Mouse (Mus musculus) embryonic facial prominence, embryonic 10.5 days (tissue): ENCODE data around the gene Dcaf7. TPM values are rescaled to one million over a fixed set of nuclear protein-coding genes. Genes with fewer than 3 reads are reported as not detected.
"Not testable (repeated sequence)": the region's sequence is repeated elsewhere in the genome, so short reads cannot be mapped to it uniquely, and the experiment has no call there.

Experiments used
- DNase-seq: peaks from one replicate; pipeline ENCODE4 v3.0.0-alpha.2; 2017; ENCODE audit warnings: low spot score
- H3K27ac ChIP-seq: fragments of 300-500 bp; sonication (generic); replicated peaks from 2 replicates; pipeline ENCODE4 v1.5.1; 2016; ENCODE audit warnings: mild to moderate bottlenecking
- H3K27me3 ChIP-seq: fragments of 300-500 bp; sonication (generic); replicated peaks from 2 replicates; pipeline ENCODE4 v1.6.1; 2016; ENCODE audit warnings: low read depth, mild to moderate bottlenecking; ENCODE audit not compliant: poor library complexity, severe bottlenecking
- H3K36me3 ChIP-seq: fragments of 300-500 bp; sonication (generic); replicated peaks from 2 replicates; pipeline ENCODE4 v1.6.1; 2016; ENCODE audit warnings: mild to moderate bottlenecking, moderate library complexity
- H3K4me1 ChIP-seq: fragments of 300-500 bp; sonication (generic); 2 replicates; pipeline ENCODE4 v1.6.1; 2016
- H3K4me3 ChIP-seq: fragments of 300-500 bp; sonication (generic); 2 replicates; pipeline ENCODE4 v1.5.1; 2016; ENCODE audit warnings: mild to moderate bottlenecking, moderate library complexity
- H3K9me3 ChIP-seq: fragments of 300-500 bp; sonication (generic); 2 replicates; pipeline ENCODE4 v1.6.1; 2016; ENCODE audit warnings: mild to moderate bottlenecking
- WGBS: fragments of 180-500 bp; shearing (Covaris S2); methylation state at CpG from one replicate; pipeline ENCODE4 v1.1.7; 2016; 5-methylcytosine and 5-hydroxymethylcytosine counted together
- polyA plus RNA-seq: library from polyadenylated mRNA; unstranded; fragments of >200 nt; fragmentation: Nextera tagmentation; extraction: Ambion mirVana; gene quantifications from 2 replicates; pipeline ENCODE4 v1.2.1, GENCODE M21; 2016

The Dcaf7 gene
- polyA plus RNA-seq, 1 experiment from 2014 or later = 91.2 TPM

DNA sequence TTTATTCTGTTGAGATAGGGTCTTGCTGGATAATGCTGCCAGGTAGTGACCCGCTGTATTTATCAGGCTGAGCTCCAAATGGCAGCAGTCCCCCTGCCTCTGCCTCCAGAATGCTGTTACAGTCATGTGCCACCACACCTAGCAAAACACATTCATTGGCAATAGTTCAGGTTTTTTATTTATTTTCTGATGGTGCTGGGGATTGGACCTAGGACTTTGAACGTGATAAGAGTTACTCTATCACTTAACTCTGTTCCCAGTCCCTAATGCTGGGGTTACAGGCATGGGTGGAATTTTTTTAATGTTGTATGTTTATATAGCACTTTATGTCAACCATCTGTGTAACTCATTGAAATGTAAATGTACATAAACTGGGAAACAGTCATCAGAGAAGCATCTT lies 17.2 kb downstream of the Dcaf7 start:
- Histone ChIP-seq H3K9me3 (no peaks in the 10 kb centered on the region), H3K27me3 (no peaks in the 10 kb centered on the region), H3K36me3 (peaks cover 100% of the 10 kb centered on the region), H3K4me3 (no peak overlapping the region), H3K4me1 (no peaks in the 10 kb centered on the region), H3K27ac (no peak overlapping the region)
- no peak for DNase-seq
- WGBS = 93% methylated on average over 2 of the region's 2 CpGs

DNA sequence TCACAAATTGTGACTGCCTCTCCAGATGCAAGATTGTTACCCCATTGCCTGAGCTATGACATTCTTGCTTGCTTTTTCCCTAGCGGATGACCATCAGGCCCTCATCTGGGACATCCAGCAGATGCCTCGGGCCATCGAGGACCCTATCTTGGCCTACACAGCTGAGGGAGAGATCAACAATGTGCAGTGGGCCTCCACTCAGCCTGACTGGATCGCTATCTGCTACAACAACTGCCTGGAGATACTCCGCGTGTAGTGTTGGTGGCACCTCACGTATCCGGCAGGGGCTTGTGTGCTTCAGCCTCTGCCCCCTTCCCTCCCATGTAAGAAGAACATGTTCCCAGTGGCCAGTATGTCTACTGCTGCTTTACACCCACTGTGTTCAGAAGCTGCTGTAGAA lies 17.9 kb downstream of the Dcaf7 start:
- H3K4me3 ChIP-seq = no peak overlapping the region
- 95% methylated on average over 8 of the region's 8 CpGs for WGBS
- H3K27ac ChIP-seq = no peak overlapping the region
- no peak for DNase-seq
- no peaks in the 10 kb centered on the region for H3K27me3 ChIP-seq
- H3K36me3 ChIP-seq = peaks cover 100% of the 10 kb centered on the region
- no peaks in the 10 kb centered on the region for H3K4me1 ChIP-seq
- no peaks in the 10 kb centered on the region for H3K9me3 ChIP-seq

DNA sequence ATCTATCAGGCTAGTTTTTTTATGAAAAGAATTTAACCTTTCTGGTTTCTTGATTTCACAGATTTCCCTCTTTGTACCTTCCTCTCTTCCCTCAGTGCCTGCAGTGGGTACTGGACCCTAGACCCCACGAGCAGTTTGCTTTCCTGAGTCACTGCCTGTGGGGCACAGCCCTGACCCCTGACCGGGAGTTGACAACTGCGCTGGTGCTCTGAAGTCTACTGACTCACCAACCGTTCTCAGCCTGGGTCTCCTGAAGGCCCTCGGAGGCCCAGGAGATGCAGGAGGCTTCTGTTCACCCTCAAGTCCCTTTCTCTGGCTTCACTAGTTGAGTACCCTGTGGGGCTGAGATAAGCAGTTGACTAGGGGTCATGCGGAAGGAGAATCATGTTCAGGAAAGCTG lies 18.7 kb downstream of the Dcaf7 start:
- Histone ChIP-seq H3K4me3 (no peak overlapping the region), H3K27ac (no peak overlapping the region), H3K9me3 (no peaks in the 10 kb centered on the region), H3K27me3 (no peaks in the 10 kb centered on the region), H3K4me1 (no peaks in the 10 kb centered on the region), H3K36me3 (peaks cover 100% of the 10 kb centered on the region)
- DNase-seq = no peak
- 89% methylated on average over 6 of the region's 6 CpGs for WGBS

GRCm38 (mm10) chr11:106056819-106057491 lies 20.3 kb downstream of the Dcaf7 start:
- Histone ChIP-seq H3K27ac (no peak overlapping the region), H3K36me3 (peaks cover 83% of the 10 kb centered on the region), H3K4me1 (no peaks in the 10 kb centered on the region), H3K9me3 (no peaks in the 10 kb centered on the region), H3K27me3 (no peaks in the 10 kb centered on the region), H3K4me3 (no peak overlapping the region)
- DNase-seq = no peak
- 92% methylated on average over 8 of the region's 8 CpGs for WGBS

GRCm38 (mm10) chr11:106058020-106058419 lies 21.3 kb downstream of the Dcaf7 start:
- H3K4me3 ChIP-seq = no peak overlapping the region
- no peak overlapping the region for H3K27ac ChIP-seq
- WGBS = 76% methylated on average over 8 of the region's 8 CpGs
- H3K27me3 ChIP-seq = no peaks in the 10 kb centered on the region
- peaks cover 73% of the 10 kb centered on the region for H3K36me3 ChIP-seq
- H3K9me3 ChIP-seq = no peaks in the 10 kb centered on the region
- no peak for DNase-seq
- H3K4me1 ChIP-seq = no peaks in the 10 kb centered on the region

DNA sequence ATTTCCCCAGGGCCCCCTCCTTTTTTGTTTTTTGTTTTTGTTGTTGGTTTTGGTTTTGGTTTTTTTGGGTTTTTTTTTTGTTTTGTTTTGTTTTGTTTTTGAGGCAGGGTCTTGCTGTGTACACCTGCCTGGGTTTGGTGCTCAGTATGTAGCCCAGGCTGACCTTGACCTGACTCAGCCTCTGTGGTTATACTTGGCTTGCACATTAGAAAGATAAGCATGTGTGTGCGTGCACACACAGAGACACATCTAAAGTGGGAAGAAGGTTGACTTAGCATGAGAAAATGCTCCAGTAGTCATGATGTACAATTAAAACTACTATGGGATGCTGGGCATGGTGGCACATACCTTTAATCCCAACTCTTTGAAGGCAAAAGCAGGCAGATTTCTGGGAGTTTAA lies 23.9 kb downstream of the Dcaf7 start:
- H3K27ac ChIP-seq = no peak overlapping the region
- H3K36me3 ChIP-seq = peaks cover 47% of the 10 kb centered on the region
- no peaks in the 10 kb centered on the region for H3K27me3 ChIP-seq
- no peak overlapping the region for H3K4me3 ChIP-seq
- 90% methylated on average over 1 of the region's 1 CpGs for whole genome bisulfite sequencing
- no peak for DNase-seq
- no peaks in the 10 kb centered on the region for H3K4me1 ChIP-seq
- no peaks in the 10 kb centered on the region for H3K9me3 ChIP-seq

DNA sequence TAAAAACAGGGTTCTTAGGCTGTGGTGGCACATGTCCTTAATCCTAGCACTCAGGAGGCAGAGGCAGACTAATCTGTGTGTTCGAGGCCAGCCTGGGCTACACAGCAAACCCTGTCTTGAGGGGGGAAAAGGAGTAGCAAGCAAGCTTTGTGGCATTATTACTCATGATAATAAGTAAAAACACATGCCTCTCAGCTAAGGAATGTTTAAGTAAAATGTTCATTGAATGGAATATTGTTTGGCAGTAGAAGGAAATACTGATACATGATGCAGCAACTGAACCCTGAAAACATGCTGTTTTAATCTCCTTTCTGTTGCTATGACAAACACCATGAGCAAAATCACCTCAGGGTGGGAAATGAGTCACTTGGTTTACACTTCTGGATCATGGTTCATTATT lies 24.6 kb downstream of the Dcaf7 start:
- Histone ChIP-seq H3K27me3 (no peaks in the 10 kb centered on the region), H3K9me3 (no peaks in the 10 kb centered on the region), H3K36me3 (peaks cover 40% of the 10 kb centered on the region), H3K27ac (no peak overlapping the region), H3K4me3 (no peak overlapping the region), H3K4me1 (no peaks in the 10 kb centered on the region)
- 93% methylated on average over 1 of the region's 1 CpGs for WGBS
- no peak for DNase-seq

DNA sequence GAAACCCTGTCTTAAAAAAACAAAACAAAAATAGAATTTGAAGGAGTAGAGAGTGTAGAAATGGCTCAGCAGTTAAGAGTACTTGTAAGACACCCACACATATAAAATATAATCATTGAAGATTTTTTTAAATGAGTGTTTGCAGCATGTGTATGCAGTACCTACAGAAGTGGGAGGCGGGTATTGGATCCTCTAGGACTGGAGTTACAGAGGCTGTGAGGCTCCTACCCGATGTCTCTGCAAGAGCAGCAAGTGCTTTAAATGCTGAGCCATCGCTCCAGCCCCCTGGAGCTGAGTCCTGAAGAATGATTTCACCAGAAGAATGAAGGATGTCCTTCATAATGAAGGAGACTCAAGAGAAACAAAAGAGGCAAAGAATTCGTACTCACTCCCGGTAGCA lies 27.1 kb downstream of the Dcaf7 start:
- Histone ChIP-seq H3K4me1 (peaks cover 11% of the 10 kb centered on the region; the same call in 1 of the 2 replicates), H3K4me3 (no peak overlapping the region), H3K27me3 (no peaks in the 10 kb centered on the region), H3K27ac (no peak overlapping the region), H3K9me3 (no peaks in the 10 kb centered on the region), H3K36me3 (peaks cover 15% of the 10 kb centered on the region)
- 82% methylated on average over 5 of the region's 5 CpGs for WGBS
- DNase-seq = no peak

GRCm38 (mm10) chr11:106065073-106065922 lies 28.6 kb downstream of the Dcaf7 start:
- no peak for DNase-seq
- Histone ChIP-seq H3K4me3 (peak overlapping the region; percentile 94), H3K27ac (no peak overlapping the region), H3K36me3 (peaks cover 9% of the 10 kb centered on the region), H3K4me1 (peaks cover 11% of the 10 kb centered on the region; the same call in 1 of the 2 replicates), H3K27me3 (no peaks in the 10 kb centered on the region), H3K9me3 (no peaks in the 10 kb centered on the region)
- 47% methylated on average over 18 of the region's 18 CpGs for WGBS

- H3K27ac ChIP-seq = peak within 1 kb of the TSS; percentile 85
- peak; percentile 94 for DNase-seq
- H3K27me3 ChIP-seq = no peaks in the 10 kb centered on the region
- whole genome bisulfite sequencing = under 1% methylated on average over 49 of the region's 49 CpGs
- no peaks in the 10 kb centered on the region for H3K9me3 ChIP-seq
- H3K4me1 ChIP-seq = peaks cover 11% of the 10 kb centered on the region; the same call in 1 of the 2 replicates
- peaks cover 16% of the 10 kb centered on the region for H3K36me3 ChIP-seq
- H3K4me3 ChIP-seq = peak within 1 kb of the TSS; percentile 94
These were observed 29.4 kb downstream of the Dcaf7 start, which contains the start of gene Taco1 for GRCm38 (mm10) chr11:106065923-106066571. Gene Taco1 (plus strand): TSS chr11:106066061.

DNA sequence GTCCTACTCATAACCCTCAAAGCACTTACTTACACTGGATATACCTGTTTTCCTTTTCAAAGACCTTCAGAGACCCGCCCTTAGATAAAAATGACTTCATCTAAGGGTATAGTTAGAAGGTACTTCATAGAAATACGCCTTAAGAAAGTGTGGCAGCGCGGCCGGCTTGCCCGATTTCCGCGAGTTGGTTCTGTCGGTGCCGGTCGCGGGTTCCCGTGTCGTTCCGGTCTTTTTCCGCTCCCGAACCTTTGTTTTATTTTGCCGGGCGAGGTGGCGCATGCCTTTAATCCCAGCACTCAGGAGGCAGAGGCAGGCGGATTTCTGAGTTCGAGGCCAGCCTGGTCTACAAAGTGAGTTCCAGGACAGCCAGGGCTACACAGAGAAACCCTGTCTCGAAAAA lies 29.9 kb downstream of the Dcaf7 start:
- H3K27me3 ChIP-seq, H3K9me3 ChIP-seq: not testable (repeated sequence)
- peak overlapping the region; percentile 94 for H3K4me3 ChIP-seq
- H3K27ac ChIP-seq = peak overlapping the region; percentile 85
- peaks cover 11% of the 10 kb centered on the region; the same call in 1 of the 2 replicates for H3K4me1 ChIP-seq
- DNase-seq = peak; percentile 85
- H3K36me3 ChIP-seq = peaks cover 22% of the 10 kb centered on the region
- 16% methylated on average over 23 of the region's 23 CpGs for WGBS

DNA sequence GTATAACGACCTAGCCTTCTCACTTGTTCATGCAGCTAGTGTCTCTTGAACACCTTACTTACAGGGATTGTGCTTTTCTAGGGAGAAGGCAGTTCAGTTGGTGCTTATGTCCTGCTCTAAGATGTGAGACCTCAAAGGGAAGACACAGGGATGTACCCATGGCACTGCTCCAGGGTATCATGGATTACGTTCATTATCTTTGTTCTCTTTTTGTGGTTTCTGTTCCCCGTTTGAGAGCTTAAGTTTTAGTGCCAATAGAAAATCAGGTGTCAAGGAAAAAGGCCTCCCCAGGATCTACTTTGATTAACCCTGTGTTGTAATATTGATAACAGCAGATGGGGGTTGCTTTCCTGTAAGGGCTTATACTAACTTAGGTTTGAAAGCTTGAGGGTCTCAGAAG lies 37.1 kb downstream of the Dcaf7 start:
- no peaks in the 10 kb centered on the region for H3K9me3 ChIP-seq
- no peaks in the 10 kb centered on the region for H3K4me1 ChIP-seq
- 88% methylated on average over 3 of the region's 3 CpGs for WGBS
- no peaks in the 10 kb centered on the region for H3K27me3 ChIP-seq
- no peak overlapping the region for H3K27ac ChIP-seq
- H3K36me3 ChIP-seq = peaks cover 52% of the 10 kb centered on the region
- no peak for DNase-seq
- H3K4me3 ChIP-seq = no peak overlapping the region
